Mouse (Mus musculus): Measurements from ENCODE around the gene Rgs7bp. TPM values are rescaled to one million over a fixed set of nuclear protein-coding genes. Genes with fewer than 3 reads are reported as not detected.

The Rgs7bp gene
- total RNA-seq (2015) (0.02 and 0.18 TPM in 2 replicates), total RNA-seq (2017) (0.04 and 0.07 TPM in 2 replicates)

DNA sequence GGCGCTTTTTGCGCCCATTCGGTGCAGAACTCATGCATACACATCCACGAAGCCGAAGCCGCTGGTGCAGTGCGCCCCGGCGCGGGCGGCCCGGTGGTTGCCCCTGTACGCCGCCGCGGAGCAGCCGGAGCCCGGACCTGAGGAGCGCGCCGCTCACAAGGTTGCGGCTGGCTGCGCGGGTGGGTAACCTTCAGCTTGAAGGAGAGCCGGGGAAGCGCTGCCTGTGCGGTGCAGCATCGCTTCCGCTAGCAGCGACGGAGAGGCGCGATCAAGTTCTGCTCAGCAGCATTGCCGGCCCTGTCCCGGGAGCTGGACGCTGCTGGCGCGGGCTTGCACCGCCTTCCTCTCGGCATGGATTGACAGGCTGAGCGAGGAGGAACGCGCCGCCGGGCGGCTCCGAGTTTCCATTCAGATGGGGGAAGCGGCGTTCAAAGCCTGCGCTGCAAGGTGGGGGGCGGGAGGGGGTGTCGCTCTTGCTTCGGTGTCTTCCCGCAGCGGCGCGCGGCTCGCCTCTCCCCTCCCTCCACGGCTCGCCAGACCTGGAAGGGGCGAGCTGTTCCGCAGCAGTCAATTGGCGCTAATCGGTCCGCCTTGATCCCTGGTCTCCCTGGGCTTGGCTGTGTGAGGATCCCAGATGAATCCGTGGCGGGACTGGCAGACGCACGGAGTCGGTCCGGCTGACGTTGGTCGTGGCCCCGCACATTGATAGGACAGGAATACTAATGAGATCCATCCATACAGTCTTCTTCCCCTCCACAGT is at the start of gene Rgs7bp:
Rgs7bp (minus strand) TSS at position 750 of the 760 bp plus-strand sequence.
- peak; percentile 75 for ATAC-seq (ENCODE audit: poor library complexity, severe bottlenecking)

- no peak for ATAC-seq (ENCODE audit: poor library complexity, severe bottlenecking)
Observed at GRCm38 (mm10) chr13:105104385-105104784, 49.7 kb upstream of the Rgs7bp start.

- ATAC-seq (ENCODE audit: poor library complexity, severe bottlenecking): no peak
Observed at GRCm38 (mm10) chr13:105100705-105101104, 46.0 kb upstream of the Rgs7bp start.

DNA sequence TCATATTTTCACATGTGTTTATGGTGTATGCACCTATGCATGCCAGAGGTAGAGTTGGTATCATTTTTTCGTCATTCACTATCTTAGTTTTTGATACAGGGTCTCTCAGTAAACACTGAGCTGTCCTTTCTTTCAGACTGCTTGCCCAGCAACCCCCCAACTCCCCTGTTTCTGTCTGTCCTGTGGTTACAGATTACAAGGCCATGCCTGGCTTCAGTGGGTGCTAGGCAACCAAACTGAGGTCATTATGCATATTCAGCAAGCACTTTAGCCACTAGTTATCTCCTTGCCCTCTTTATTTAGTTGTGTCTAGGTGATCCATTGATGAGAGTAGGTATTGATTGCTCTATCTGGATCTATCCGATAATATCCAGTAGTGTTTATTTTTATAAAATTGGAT is 41.6 kb upstream of the Rgs7bp start:
- no peak for ATAC-seq (ENCODE audit: poor library complexity, severe bottlenecking)

GRCm38 (mm10) chr13:105089276-105089675 is 34.5 kb upstream of the Rgs7bp start:
- ATAC-seq (ENCODE audit: poor library complexity, severe bottlenecking): no peak

DNA sequence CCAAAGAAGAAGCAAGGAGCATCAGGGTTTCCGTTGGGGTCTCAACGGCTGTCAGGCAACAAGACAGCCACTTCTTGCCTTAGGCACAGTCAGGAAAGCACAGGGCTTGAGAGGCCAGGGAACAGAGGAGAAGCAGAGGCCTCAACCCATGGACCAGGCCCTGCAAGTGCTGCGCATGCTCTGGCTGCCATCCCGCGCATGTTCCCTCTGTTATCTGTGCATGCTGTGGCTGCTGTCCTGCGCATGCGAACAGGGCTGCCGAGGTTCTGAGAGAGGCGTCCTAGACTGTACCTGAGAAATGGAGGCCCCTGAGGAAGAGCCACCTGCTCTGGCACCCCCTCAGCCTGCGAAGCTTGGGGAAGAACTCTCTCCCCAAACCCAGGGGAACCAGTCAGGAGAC is 27.1 kb upstream of the Rgs7bp start, which contains the start of gene 4933425L06Rik:
4933425L06Rik (plus strand) TSS at position 261 of the 400 bp plus-strand sequence.
- no peak for ATAC-seq (ENCODE audit: poor library complexity, severe bottlenecking)

DNA sequence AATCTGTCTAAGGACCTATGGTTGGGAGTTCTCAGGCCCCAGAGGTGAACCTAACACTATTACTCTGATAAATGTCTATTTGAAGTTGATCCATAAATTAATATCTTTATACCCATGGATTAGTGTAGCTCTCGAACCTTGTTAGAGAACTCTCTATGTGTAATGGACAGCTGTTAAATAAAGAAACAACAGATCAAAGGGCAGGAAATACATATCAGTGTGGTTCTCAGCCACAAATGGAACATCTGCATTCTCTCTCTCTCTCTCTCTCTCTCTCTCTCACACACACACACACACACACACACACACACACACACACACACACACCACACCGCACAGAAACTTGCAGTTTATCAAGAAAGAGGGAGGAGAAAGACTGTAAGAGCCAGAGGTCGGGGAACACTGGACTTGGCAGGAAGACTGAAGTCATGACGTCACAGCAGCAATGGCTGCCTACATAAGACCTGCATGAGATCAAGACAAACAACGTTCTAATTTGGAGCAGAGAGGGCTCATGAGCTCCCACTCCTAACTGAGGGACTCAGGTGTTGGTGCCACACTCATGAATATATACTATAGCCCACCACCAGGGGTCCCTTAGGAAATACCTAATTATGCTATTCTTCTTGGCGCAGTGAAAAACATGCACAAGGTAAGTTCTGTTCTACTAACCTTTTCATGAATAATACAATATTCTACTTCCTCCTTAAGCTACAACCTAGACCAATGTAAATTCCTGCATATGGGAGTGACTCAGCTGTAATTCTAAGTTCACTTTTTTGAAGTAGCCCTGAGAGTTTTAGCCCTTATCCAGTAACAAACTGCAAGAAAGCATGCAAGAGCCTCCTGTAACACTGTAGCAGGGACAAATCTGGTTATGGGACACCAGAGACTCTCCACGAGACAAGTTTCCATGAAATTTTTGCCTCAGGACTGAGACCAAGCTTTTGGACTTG is 12.4 kb upstream of the Rgs7bp start:
- peak; percentile 40 for ATAC-seq (ENCODE audit: poor library complexity, severe bottlenecking)

- ATAC-seq (ENCODE audit: poor library complexity, severe bottlenecking): peak; percentile 68
Observed at GRCm38 (mm10) chr13:105066119-105066518, 11.4 kb upstream of the Rgs7bp start.

DNA sequence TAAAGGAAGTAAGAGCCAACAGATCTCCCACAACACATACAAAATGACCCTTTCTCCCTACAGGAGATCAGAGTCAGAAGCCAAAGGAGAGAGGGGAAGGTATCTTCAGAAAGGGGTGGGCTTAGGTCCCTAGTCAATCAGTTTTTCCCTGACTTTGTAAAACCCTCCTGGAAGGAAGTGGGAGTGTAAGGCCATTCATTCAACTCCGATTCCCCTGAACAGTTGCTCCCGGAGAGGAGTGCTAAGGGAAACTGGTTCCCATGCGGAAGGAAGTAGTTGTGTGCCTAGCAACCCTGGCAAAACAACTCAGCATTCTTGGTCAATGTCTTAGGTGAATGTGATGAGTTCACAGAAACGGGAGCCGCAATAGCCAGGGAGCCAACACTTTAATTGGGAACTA is 644 bp upstream of the Rgs7bp start:
- ATAC-seq (ENCODE audit: poor library complexity, severe bottlenecking): peak; percentile 59

DNA sequence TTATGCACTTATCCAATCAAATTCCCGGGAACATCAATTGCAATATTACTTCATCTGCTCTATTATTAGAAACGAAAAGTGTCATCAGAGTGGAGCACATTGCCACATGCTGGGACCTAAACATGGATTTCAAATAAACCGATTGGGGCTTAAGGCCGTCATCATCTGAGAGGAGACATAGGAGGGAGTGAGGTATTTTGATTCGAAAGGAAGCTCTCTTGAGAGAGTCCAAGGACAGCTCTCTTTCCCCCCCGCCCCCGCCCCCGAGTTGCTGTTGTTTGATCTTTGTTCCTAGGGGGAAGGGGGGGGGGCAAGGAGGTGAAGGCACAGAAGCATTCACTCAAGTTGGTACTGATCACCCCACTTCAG is 195 bp upstream of the Rgs7bp start:
- no peak for ATAC-seq (ENCODE audit: poor library complexity, severe bottlenecking)

- ATAC-seq (ENCODE audit: poor library complexity, severe bottlenecking): no peak
Observed at GRCm38 (mm10) chr13:105053618-105054017, 1.1 kb downstream of the Rgs7bp start.

- ATAC-seq (ENCODE audit: poor library complexity, severe bottlenecking): no peak
Observed at GRCm38 (mm10) chr13:105051432-105051831, 3.3 kb downstream of the Rgs7bp start.

GRCm38 (mm10) chr13:105048662-105049061 is 6.1 kb downstream of the Rgs7bp start:
- peak; percentile 43 for ATAC-seq (ENCODE audit: poor library complexity, severe bottlenecking)

DNA sequence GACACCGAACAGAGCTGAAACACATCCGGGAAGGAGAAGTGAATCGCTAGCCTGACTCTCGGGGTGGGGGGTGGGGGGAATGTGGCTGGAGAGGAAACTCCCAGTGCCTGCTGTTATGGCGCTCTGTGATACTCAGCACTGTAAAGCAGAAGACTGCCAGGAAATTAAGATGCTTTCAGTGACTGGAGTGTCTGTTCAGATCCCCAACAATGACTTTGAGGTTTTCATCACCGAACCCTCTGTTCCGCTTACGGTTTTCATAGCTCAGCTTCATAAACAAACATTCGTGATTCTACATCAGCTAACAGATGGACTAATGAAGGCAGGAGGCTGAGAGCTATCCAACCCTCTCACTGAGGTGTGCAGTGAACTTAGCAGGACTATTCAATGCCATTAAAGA is 7.4 kb downstream of the Rgs7bp start:
- peak; percentile 81 for ATAC-seq (ENCODE audit: poor library complexity, severe bottlenecking)

DNA sequence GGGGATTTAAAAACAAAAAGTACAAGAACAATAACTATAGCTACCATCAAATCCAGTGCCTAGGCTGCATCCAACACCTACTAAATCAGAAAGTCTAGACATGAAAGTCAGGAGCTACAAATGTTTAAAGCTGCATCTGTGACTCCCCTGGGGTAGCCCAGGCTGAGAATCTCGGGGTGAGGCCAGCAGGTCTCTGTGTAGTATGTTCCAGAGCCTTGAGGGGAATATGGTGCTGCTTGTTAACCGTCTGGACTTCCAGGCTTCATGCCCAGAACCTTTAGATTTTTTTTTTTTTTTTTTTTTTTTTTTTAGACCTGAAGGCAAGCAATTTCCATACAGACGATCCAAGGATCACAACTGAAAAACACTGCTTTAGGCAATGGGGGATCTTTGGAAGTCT is 10.8 kb downstream of the Rgs7bp start:
- no peak for ATAC-seq (ENCODE audit: poor library complexity, severe bottlenecking)

GRCm38 (mm10) chr13:105038334-105038733 is 16.4 kb downstream of the Rgs7bp start:
- no peak for ATAC-seq (ENCODE audit: poor library complexity, severe bottlenecking)

GRCm38 (mm10) chr13:105037816-105038215 is 16.9 kb downstream of the Rgs7bp start:
- no peak for ATAC-seq (ENCODE audit: poor library complexity, severe bottlenecking)

- ATAC-seq (ENCODE audit: poor library complexity, severe bottlenecking): no peak
Observed at GRCm38 (mm10) chr13:105031882-105032281, 22.8 kb downstream of the Rgs7bp start.

- ATAC-seq (ENCODE audit: poor library complexity, severe bottlenecking): no peak
Observed at GRCm38 (mm10) chr13:105028276-105028675, 26.5 kb downstream of the Rgs7bp start.

DNA sequence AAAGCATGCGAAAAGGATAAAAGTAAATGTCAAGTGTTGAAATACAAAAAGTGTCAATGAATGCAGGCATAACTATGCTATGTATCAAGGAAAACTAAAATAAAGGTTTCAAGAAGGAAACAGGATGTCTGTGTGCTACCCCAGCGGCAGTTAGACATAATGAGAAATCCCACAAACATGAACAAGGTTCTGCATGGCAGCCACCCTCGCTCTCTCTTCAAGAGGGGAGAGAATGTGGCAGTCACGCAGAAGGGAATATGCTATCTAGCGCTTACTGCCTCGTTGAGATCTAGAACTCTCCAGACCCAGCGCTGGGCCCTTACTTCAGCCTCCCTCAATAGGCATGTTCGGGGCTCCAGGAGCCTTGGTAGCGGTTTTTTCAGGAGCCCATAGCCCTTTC is 38.2 kb downstream of the Rgs7bp start:
- no peak for ATAC-seq (ENCODE audit: poor library complexity, severe bottlenecking)

DNA sequence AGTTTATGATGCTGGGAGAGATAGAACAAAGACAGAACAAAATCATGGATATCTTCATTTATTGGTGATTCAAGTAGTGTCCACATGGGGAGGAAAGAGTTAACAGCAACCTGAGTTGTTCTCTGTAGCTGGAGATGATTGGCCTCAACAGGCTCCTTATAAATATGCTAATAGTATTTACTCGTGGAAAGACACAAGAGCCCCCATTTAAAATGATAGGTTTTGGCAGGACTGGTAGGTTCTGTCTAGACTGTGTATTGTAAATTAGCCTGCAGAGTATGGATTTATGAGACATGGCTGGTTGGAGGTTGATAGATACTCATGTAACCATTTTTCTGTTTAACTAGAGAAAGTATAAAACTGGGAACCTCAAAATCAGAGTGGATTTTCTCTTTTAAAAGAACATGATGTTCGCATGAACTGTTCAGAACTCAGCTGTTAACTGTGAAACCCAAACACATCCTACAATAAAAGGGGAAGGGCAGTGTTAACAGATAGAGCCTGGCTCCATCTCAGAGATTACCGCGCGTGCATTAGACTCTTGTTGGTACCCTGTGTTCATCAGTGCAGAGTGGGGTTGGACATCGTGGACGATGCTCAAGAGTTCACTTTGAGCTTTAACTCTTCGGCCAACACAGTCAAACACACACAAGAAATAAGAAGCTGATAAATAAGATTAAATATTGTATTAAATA is 38.9 kb downstream of the Rgs7bp start:
- no peak for ATAC-seq (ENCODE audit: poor library complexity, severe bottlenecking)
